Mouse (Mus musculus) myocyte (in vitro differentiated cells): Measurements from ENCODE around the gene Msln. TPM values are rescaled to one million over a fixed set of nuclear protein-coding genes. Genes with fewer than 3 reads are reported as not detected.

ENCODE experiments used
- H3K27me3 ChIP-seq: one replicate; pipeline ENCODE4 v1.6.1; 2011; ENCODE audit not compliant: control insufficient read depth, insufficient read depth, insufficient read length
- H3K36me3 ChIP-seq: one replicate; pipeline ENCODE4 v1.6.1; 2011; ENCODE audit not compliant: control insufficient read depth, insufficient read depth
- H3K4me2 ChIP-seq: one replicate; pipeline ENCODE4 v1.6.1; 2011; ENCODE audit warnings: low read depth, control low read depth
- H3K4me3 ChIP-seq: one replicate; pipeline ENCODE4 v1.5.1; 2011; ENCODE audit warnings: mild to moderate bottlenecking, control low read depth, moderate library complexity
- H3K79me2 ChIP-seq: one replicate; pipeline ENCODE4 v1.6.1; 2011; ENCODE audit not compliant: control insufficient read depth, insufficient read depth
- H3ac ChIP-seq: one replicate; pipeline ENCODE4 v1.6.1; 2011; ENCODE audit not compliant: control insufficient read depth, insufficient read length
- CEBPB ChIP-seq: IDR thresholded peaks from 2 replicates; pipeline ENCODE4 v1.6.1; 2011; ENCODE audit warnings: mild to moderate bottlenecking, moderate library complexity; ENCODE audit not compliant: poor library complexity, insufficient read depth, severe bottlenecking
- E2F4 ChIP-seq: IDR thresholded peaks from one replicate; pipeline ENCODE4 v1.6.1; 2011; ENCODE audit warnings: mild to moderate bottlenecking, control low read depth, moderate library complexity; ENCODE audit not compliant: insufficient read depth
- MAX ChIP-seq: IDR thresholded peaks from one replicate; pipeline ENCODE4 v1.6.1; 2011; ENCODE audit warnings: low read depth, mild to moderate bottlenecking, control low read depth
- MYOD1 ChIP-seq, 3 experiments: IDR thresholded peaks; one replicate each; pipeline ENCODE4 v1.6.1; 2011; ENCODE audit warnings: control low read depth in 2 of 3, low read depth in 2 of 3, mild to moderate bottlenecking in 2 of 3, moderate library complexity in 1 of 3; ENCODE audit not compliant: insufficient read length in 2 of 3, control insufficient read depth in 1 of 3
- MYOG ChIP-seq, 3 experiments: IDR thresholded peaks; one replicate each; pipeline ENCODE4 v1.6.1; 2011; ENCODE audit warnings: control low read depth in 2 of 3, low read depth in 2 of 3, mild to moderate bottlenecking in 2 of 3; ENCODE audit not compliant: insufficient read length in 2 of 3, control insufficient read depth in 1 of 3, insufficient read depth in 1 of 3
- POLR2A ChIP-seq: IDR thresholded peaks from one replicate; pipeline ENCODE4 v1.6.1; 2011; ENCODE audit warnings: low read depth, mild to moderate bottlenecking, control low read depth, moderate library complexity; ENCODE audit not compliant: insufficient read length
- POLR2AphosphoS2 ChIP-seq: IDR thresholded peaks from one replicate; pipeline ENCODE4 v1.6.1; 2011; ENCODE audit warnings: low read depth, control low read depth; ENCODE audit not compliant: insufficient read length
- REST ChIP-seq: IDR thresholded peaks from one replicate; pipeline ENCODE4 v1.6.1; 2011; ENCODE audit warnings: mild to moderate bottlenecking, control low read depth, moderate library complexity; ENCODE audit not compliant: insufficient read depth, insufficient read length
- SRF ChIP-seq: IDR thresholded peaks from one replicate; pipeline ENCODE4 v1.6.1; 2011; ENCODE audit warnings: low read depth; ENCODE audit not compliant: control insufficient read depth, insufficient read length
- TCF12 ChIP-seq: IDR thresholded peaks from one replicate; pipeline ENCODE4 v1.6.1; 2011; ENCODE audit warnings: mild to moderate bottlenecking, control low read depth; ENCODE audit not compliant: poor library complexity, insufficient read depth, severe bottlenecking
- TCF3 ChIP-seq: IDR thresholded peaks from one replicate; pipeline ENCODE4 v1.6.1; 2011; ENCODE audit warnings: low read depth, control low read depth; ENCODE audit not compliant: insufficient read length
- USF1 ChIP-seq: IDR thresholded peaks from one replicate; pipeline ENCODE4 v1.6.1; 2011; ENCODE audit warnings: low read depth, mild to moderate bottlenecking, control low read depth, moderate library complexity
- polyA plus RNA-seq: library from polyadenylated mRNA; unstranded; fragments of >200 nt; fragmentation: generic; extraction: Trizol; gene quantifications from one replicate; pipeline ENCODE4 v1.2.1, GENCODE M21; 2012; ENCODE audit warnings: missing spikeins

Gene Msln
- polyA plus RNA-seq, 1 experiment: 91.8 TPM

DNA sequence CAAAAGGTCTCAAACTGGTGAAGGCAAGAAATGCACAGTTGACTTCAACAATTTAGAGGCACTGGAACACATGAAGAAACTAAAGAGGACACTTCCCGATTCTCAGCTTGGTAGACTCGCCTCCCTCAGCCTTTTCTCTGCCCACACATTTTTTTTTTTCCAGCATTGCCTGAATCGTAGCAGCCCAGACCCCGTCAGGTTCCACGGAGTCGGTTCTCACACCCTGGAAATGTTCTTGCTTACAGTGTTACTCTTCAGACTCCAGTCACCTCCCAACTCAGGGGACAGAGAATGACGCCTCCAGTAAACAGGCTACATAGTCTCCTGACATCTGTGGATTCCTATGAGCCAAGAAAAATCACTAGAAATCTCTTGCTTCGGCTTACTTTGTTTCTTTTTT, 6.0 kb upstream of the Msln start:
- TF ChIP-seq CEBPB: no peak
- Histone ChIP-seq H3K27me3 (no peaks in the 10 kb centered on the region), H3K36me3 (no peaks in the 10 kb centered on the region)

GRCm38 (mm10) chr17:25757691-25758090, 3.5 kb upstream of the Msln start:
- peak overlapping the region; percentile 68 for H3K4me2 ChIP-seq
- TF ChIP-seq POLR2AphosphoS2: no peak
- no peak for TF ChIP-seq TCF12
- no peak for TF ChIP-seq TCF3
- no peak for TF ChIP-seq USF1
- no peak for TF ChIP-seq POLR2A
- TF ChIP-seq MYOD1 (IDR thresholded peaks at IDR 0.05; ENCODE audit: control insufficient read depth in 1 of 3, insufficient read length in 2 of 3, low read depth in 2 of 3): no peak
- no peak for TF ChIP-seq MAX
- TF ChIP-seq CEBPB: no peak
- TF ChIP-seq SRF: no peak
- no peak for TF ChIP-seq MYOG (IDR thresholded peaks at IDR 0.05; ENCODE audit: control insufficient read depth in 1 of 3, insufficient read depth in 1 of 3, insufficient read length in 2 of 3, low read depth in 2 of 3)
- no peak for TF ChIP-seq REST
- TF ChIP-seq E2F4: no peak
- H3K4me3 ChIP-seq: no peak overlapping the region
- no peaks in the 10 kb centered on the region for H3K79me2 ChIP-seq
- H3K36me3 ChIP-seq: no peaks in the 10 kb centered on the region
- H3ac ChIP-seq: no peak overlapping the region
- H3K27me3 ChIP-seq: no peaks in the 10 kb centered on the region

More for the DNA sequence above, 6.0 kb upstream of the Msln start:
- Histone ChIP-seq H3K79me2 (no peaks in the 10 kb centered on the region), H3K4me2 (no peak overlapping the region), H3K4me3 (no peak overlapping the region), H3ac (no peak overlapping the region)

GRCm38 (mm10) chr17:25756378-25757242, 2.4 kb upstream of the Msln start:
- TF ChIP-seq TCF3: no peak
- peak in 1 of 3 experiments; percentile 62 for TF ChIP-seq MYOG (IDR thresholded peaks at IDR 0.05; ENCODE audit: control insufficient read depth in 1 of 3, insufficient read depth in 1 of 3, insufficient read length in 2 of 3, low read depth in 2 of 3)
- peak in 2 of 3 experiments; percentile 11 to 63 for TF ChIP-seq MYOD1 (IDR thresholded peaks at IDR 0.05; ENCODE audit: control insufficient read depth in 1 of 3, insufficient read length in 2 of 3, low read depth in 2 of 3)
- peak; percentile 38 for TF ChIP-seq USF1
- Histone ChIP-seq H3ac (no peak overlapping the region), H3K4me2 (peak overlapping the region; percentile 68), H3K79me2 (no peaks in the 10 kb centered on the region), H3K36me3 (no peaks in the 10 kb centered on the region), H3K4me3 (no peak overlapping the region), H3K27me3 (no peaks in the 10 kb centered on the region)

- no peaks in the 10 kb centered on the region for H3K36me3 ChIP-seq
- no peak overlapping the region for H3ac ChIP-seq
- no peak overlapping the region for H3K4me3 ChIP-seq
- peak overlapping the region; percentile 68 for H3K4me2 ChIP-seq
- no peaks in the 10 kb centered on the region for H3K79me2 ChIP-seq
- no peaks in the 10 kb centered on the region for H3K27me3 ChIP-seq
- peak in 1 of 3 experiments; percentile 66 for TF ChIP-seq MYOD1 (IDR thresholded peaks at IDR 0.05; ENCODE audit: control insufficient read depth in 1 of 3, insufficient read length in 2 of 3, low read depth in 2 of 3)
- TF ChIP-seq MYOG (IDR thresholded peaks at IDR 0.05; ENCODE audit: control insufficient read depth in 1 of 3, insufficient read depth in 1 of 3, insufficient read length in 2 of 3, low read depth in 2 of 3): peak in 1 of 3 experiments; percentile 70
- no peak for TF ChIP-seq E2F4
- TF ChIP-seq SRF: no peak
These were observed 1.6 kb upstream of the Msln start for GRCm38 (mm10) chr17:25755627-25756377.

- Histone ChIP-seq H3K4me2 (peak overlapping the region; percentile 64), H3K79me2 (no peaks in the 10 kb centered on the region), H3K36me3 (no peaks in the 10 kb centered on the region), H3K27me3 (no peaks in the 10 kb centered on the region), H3K4me3 (no peak overlapping the region), H3ac (no peak overlapping the region)
- no peak for TF ChIP-seq REST
- TF ChIP-seq POLR2A: no peak
- no peak for TF ChIP-seq USF1
- no peak for TF ChIP-seq MYOG (IDR thresholded peaks at IDR 0.05; ENCODE audit: control insufficient read depth in 1 of 3, insufficient read depth in 1 of 3, insufficient read length in 2 of 3, low read depth in 2 of 3)
- TF ChIP-seq POLR2AphosphoS2: no peak
- no peak for TF ChIP-seq MAX
- TF ChIP-seq TCF12: no peak
- TF ChIP-seq E2F4: no peak
- no peak for TF ChIP-seq SRF
- TF ChIP-seq TCF3: no peak
- no peak for TF ChIP-seq CEBPB
- no peak for TF ChIP-seq MYOD1 (IDR thresholded peaks at IDR 0.05; ENCODE audit: control insufficient read depth in 1 of 3, insufficient read length in 2 of 3, low read depth in 2 of 3)
These were observed 908 bp upstream of the Msln start for GRCm38 (mm10) chr17:25755086-25755485.
